Mouse (Mus musculus): ENCODE data around the gene Gm8453. TPM values are rescaled to one million over a fixed set of nuclear protein-coding genes. Genes with fewer than 3 reads are reported as not detected.
"Not testable (repeated sequence)": the region's sequence is repeated elsewhere in the genome, so short reads cannot be mapped to it uniquely, and the experiment has no call there.

The Gm8453 gene
- not detected for total RNA-seq (2021)

DNA sequence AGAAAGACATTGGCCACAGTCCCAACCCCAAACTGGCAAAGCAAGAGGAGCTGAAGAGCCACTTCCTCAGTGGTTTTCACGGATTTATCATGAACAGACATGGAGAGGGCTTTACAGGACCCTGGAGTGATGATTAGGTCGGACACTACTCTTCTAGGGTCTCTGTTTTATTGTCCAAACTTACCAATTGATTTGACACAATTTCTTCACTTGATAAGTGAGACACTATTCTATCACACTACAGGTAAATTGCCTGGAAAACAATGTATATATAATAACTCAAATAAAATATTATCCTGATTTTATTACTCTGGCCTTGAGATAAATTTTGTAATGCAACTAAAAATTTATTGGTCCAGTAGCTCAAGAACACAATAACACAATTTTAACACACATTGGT lies at the start of gene Gm8453:
Gene Gm8453, minus strand, starts transcription at position 101 of the 400 bp plus-strand sequence.
- DNase-seq (ENCODE audit: extremely low spot score in 1 of 2, low spot score in 2 of 2); intact Hi-C loops (cut with DNase I): not testable (repeated sequence)

DNA sequence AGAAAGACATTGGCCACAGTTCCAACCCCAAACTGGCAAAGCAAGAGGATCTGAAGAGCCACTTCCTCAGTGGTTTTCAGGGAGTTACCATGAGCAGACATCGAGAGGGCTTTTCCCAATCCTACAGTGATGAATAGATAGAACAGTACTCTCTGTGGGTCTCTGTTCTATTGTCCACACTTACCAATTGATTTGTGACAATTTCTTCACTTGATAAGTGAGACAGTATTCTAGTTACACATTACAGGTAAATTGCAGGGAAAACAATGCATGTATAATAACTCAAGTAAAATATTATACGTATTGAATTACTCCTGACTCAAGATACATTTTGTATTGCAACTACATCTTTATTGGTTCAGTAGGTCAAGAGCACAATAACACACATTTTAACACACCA lies 28.1 kb downstream of the Gm8453 start, which contains the start of gene Gm8653:
Gene Gm8653, minus strand, starts transcription at position 101 of the 400 bp plus-strand sequence.
- not testable (repeated sequence) for DNase-seq (ENCODE audit: extremely low spot score in 1 of 2, low spot score in 2 of 2)

DNA sequence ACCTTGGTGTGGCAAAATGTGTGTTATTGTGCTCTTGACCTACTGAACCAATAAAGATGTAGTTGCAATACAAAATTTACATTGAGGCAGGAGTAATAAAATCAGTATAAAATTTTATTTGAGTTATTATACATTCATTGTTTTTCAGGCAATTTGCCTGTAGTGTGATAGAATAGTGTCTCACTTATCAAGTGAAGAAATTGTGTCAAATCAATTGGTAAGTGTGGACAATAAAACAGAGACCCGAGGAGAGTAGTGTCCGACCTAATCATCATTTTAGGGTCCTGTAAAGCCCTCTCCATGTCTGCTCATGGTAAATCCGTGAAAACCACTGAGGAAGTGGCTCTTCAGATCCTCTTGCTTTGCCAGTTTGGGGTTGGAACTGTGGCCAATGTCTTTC lies 40.2 kb downstream of the Gm8453 start, which contains the start of gene Vmn1r143:
Gene Vmn1r143, plus strand, starts transcription at position 301 of the 400 bp plus-strand sequence.
- intact Hi-C loops (cut with DNase I), result not testable (repeated sequence)

More for the DNA sequence above, 28.1 kb downstream of the Gm8453 start, which contains the start of gene Gm8653:
- intact Hi-C loops (cut with DNase I), result not testable (repeated sequence)

More for the DNA sequence above, 40.2 kb downstream of the Gm8453 start, which contains the start of gene Vmn1r143:
- not testable (repeated sequence) for DNase-seq (ENCODE audit: extremely low spot score in 1 of 2, low spot score in 2 of 2)

Other genes starting within 250 kb of the Gm8453 start
- gene Vmn1r137, start 234.9 kb downstream of the Gm8453 start, total RNA-seq (2021), result not detected
- gene Vmn1r138, start 200.6 kb downstream of the Gm8453 start, total RNA-seq (2021), result not detected
- not detected for gene Gm6176, start 173.2 kb downstream of the Gm8453 start, total RNA-seq (2021)
- not detected for gene Vmn1r139, start 160.4 kb downstream of the Gm8453 start, total RNA-seq (2021)
- gene Gm16451, start 111.2 kb downstream of the Gm8453 start, total RNA-seq (2021), result not detected
- not detected for gene Gm10666, start 94.7 kb downstream of the Gm8453 start, total RNA-seq (2021)
- gene Vmn1r142, start 65.4 kb downstream of the Gm8453 start, total RNA-seq (2021), result not detected
- not detected for gene Vmn1r143, start 40.1 kb downstream of the Gm8453 start, total RNA-seq (2021)
- not detected for gene Gm8653, start 28.2 kb downstream of the Gm8453 start, total RNA-seq (2021)
- not detected for gene Gm4187, start 100.2 kb upstream of the Gm8453 start, total RNA-seq (2021)
- not detected for gene Gm8660, start 141.6 kb upstream of the Gm8453 start, total RNA-seq (2021)
- not detected for gene Vmn1r148, start 184.1 kb upstream of the Gm8453 start, total RNA-seq (2021)
- gene Vmn1r149, start 208.7 kb upstream of the Gm8453 start, total RNA-seq (2021), result not detected
- not detected for gene Gm10665, start 234.6 kb upstream of the Gm8453 start, total RNA-seq (2021)